Mouse (Mus musculus) urinary bladder, postnatal 25 days (tissue): Measurements from ENCODE around the gene Spryd3.
"Not testable (repeated sequence)": the region's sequence is repeated elsewhere in the genome, so short reads cannot be mapped to it uniquely, and the experiment has no call there.

Experiments used
- DNase-seq: peaks from one replicate; pipeline ENCODE4 v3.0.0; 2022; ENCODE audit warnings: low spot score

Spryd3 gene

GRCm38 (mm10) chr15:102099771-102100160 lies 36.3 kb downstream of the Spryd3 start:
- no peak for DNase-seq

GRCm38 (mm10) chr15:102099260-102099659 lies 36.8 kb downstream of the Spryd3 start:
- no peak for DNase-seq

DNA sequence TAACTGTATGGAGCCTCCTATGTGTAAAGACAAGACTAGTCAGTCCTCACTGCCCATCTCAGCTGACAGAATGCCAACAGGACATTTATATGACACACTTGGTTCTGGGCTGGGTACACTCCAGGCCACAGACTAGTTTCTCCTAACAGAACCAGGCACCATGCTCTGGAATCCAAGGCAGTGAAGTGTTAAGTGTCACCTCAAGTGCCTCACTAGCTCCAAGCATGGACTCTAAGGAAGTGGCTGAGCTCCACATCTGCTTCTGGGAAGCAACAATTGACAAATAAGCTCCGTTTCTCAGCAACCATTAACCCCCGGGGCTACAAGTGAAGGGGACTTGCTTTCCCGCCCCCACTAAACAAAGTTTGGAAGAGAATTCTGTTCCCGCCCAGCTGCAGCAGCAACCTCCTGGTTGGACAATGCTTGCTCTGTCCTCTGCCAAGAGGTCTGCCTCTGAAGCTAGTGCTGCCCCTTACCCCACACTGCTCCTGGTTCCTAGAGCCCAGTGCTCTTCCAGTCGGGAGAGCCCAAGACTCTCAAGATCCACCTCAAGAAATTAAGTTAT lies 38.0 kb downstream of the Spryd3 start:
- no peak for DNase-seq

DNA sequence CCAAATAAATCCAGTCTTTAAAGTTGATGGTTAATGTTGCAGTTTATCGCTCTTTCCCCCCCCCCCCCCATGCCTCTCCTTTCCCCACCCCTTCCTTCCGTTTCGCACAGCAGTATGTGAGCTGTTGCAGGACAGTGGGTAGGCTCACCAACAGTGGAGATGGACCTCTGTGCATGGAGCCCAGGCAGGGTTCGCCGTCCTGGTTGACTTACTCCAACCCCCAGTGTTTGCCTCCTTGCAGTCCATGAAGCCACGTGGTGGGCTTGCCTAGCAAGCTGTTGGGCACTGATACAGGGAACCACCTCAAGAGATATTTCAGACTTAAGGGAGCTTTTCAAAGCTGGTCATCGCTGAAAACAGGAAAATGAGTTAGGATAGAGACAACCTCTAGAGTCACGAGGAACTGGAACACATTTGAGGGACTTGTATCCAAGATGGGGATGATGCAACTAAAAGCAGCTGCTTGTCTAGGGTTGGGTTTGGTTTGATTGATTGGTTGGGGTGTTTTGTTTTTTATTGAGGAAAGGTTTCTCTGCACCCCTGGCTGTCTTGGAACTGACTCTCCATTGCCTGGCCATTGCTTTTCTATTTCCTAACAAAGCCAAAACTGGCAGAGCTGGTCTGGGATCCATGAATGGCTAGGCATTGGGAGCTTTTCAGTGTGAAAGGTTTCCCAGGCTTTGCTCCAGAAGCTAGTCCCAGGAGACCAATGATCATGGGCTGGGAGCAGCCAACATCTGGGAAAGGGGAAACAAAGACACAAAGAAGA lies 38.7 kb downstream of the Spryd3 start:
- DNase-seq: no peak

DNA sequence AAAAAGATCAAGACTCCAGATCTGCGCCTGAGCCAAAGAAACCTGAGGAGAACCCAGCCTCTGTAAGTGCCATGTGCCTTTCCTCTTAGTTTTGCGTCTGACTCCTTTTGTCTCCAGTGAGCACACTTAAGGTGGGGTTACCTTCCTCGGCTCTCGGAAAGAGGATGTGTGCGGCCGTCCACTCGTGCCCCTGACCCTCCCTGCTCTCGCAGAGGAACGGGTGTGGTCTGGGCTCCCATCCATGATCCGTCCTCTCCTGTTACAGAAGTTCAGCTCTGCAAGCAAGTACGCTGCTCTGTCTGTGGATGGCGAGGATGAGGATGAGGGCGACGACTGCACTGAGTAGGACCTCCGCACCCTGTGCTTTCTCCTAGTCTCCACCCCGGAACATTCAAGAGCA lies 41.0 kb downstream of the Spryd3 start:
- no peak for DNase-seq

- no peak for DNase-seq
Measured at GRCm38 (mm10) chr15:102094157-102094556, 41.9 kb downstream of the Spryd3 start.

- no peak for DNase-seq
Measured at GRCm38 (mm10) chr15:102092222-102092621, 43.8 kb downstream of the Spryd3 start.

DNA sequence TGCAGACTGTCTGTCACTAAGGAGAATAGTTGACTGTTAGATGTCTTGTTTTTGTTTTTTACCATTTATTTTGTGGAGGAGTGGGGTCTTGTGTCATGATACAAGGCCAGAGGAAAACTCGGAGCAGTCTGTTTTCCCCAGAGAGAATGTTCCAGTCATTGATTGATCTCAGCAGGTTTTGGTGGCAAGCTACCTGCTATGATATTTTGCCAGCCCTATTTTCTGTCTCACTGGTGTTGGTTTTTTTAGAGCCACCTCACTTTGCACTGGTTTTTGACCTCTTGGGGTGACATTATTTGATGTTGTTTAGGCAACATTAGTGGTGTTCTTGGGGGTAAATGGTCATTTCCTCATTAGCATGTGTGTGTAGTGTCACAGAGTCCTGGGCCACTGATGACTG lies 44.3 kb downstream of the Spryd3 start:
- no peak for DNase-seq

DNA sequence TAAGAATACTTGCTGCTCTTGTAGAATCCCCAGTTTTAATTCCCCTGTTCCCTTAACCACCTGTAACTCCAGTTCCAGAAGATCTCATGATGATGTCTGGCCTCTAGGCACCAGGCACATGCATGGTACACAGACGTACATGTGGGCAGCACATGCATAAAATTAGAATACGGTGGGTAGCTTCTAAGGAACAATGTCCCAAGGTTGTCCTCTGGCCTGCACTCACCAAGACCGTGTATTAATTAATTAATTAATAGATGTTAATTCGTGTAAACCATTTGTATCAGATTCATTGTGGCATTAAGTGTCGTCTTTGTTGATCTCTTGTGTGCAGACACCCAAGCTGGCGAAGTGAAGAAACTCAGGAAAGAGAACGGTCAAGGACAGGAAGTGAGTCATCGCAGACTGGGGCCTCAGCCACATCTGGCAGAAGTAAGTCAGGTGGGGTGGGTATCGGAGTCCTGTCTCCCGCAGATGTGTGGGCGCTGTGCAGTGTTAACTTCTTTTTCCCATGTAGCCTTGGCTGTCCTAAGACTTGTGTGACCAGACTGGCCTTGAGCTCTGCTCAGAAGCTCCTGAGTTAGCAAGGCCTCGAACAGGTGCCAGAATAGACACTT lies 44.9 kb downstream of the Spryd3 start:
- no peak for DNase-seq

GRCm38 (mm10) chr15:102089914-102090585 lies 46.0 kb downstream of the Spryd3 start:
- no peak for DNase-seq

- DNase-seq: no peak
Measured at GRCm38 (mm10) chr15:102083028-102083427, 53.0 kb downstream of the Spryd3 start.

GRCm38 (mm10) chr15:102082148-102082547 lies 53.9 kb downstream of the Spryd3 start:
- no peak for DNase-seq

DNA sequence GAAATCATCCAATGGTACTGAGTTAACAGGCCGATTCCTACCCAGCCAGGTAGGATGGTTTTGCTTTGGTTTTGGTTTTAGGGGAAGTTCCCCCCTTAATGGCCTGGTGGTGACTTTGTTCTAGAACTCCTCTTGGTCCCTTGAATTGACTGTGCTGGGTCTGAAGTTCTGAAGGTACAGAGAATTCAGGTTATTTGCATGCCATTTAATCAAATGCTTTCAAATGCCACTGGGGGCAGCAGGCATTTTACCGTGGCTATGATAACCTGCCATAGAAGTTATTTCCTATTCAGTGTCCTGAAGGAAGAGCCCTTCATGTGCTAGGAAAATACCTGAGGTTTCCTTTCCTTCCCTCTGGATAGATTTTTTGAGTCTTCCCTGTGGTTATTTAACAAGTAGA lies 55.6 kb downstream of the Spryd3 start:
- no peak for DNase-seq

GRCm38 (mm10) chr15:102079924-102080323 lies 56.1 kb downstream of the Spryd3 start:
- not testable (repeated sequence) for DNase-seq

DNA sequence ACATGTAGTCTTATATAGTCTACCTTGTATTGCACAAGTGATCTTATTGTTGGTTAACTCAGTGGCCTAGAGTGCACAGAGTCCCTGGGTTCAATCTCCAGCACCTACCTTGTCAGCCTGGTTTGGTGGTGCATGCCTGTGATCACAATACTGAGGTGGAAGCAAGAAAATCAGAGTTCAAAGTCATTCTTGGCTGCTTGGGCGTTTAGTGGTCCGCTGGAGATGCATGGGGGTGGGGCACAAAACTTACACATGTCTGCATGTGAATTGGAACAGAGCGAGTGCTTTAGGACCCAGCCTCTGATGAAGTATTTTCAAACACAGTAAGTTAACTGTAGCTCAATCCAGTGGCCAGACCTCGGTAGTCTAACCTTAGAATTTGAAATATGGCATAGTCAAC lies 56.8 kb downstream of the Spryd3 start:
- DNase-seq: no peak

DNA sequence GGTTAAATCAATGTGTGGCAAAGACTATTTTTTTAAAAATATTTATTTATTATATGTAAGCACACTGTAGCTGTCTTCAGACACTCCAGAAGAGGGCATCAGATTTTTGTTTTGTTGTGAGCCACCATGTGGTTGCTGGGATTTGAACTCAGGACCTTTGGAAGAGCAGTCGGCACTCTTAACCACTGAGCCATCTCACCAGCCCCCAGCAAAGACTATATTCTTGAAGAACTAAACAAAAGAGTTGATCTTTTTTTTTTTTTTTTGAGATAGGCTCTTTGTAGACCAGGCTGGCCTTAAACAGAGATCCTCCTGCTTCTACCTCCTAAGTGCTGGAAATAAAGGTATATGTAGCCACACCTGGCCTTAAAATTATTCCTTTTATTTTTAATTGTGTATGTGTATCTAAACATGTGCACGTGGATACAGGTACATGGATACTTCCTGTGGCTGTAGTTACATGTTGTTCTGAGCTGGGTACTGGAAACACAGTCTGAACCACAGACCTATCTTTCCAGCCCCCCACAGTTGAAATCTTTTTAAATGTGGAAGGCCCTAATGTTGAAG lies 58.8 kb downstream of the Spryd3 start:
- no peak for DNase-seq

DNA sequence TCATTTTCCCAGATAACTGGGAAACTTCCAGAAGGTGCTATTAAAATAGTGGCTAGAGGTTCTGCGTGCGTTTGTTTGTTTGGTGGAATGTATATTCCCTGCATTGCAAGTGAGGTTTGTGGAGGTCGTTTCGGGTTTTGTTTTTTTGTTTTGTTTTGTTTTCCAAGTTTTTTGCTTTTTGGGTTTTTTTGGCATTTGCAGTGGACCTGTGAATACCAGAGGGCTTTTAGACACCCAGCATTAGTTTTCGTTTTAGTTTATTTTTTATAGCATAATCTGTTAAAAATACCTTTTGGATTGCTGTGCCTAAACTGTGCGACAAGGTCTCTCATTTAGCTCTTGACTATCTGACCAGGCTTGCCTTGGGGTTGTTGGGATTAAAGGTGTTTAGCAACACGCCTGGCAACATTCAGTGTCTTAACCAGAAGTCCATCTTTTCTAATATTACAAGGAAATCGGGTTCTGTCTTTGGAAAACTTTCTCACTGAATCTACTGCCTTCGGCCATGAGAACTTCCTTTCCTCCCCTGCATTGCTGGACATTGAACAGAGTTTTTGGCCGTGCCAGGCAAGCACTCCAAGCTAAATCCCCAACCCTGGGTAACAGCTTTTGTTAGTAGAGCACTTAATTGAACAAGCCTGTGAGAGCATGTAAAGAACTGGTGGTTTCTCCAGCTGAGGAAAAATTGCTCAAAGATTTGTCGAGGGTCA lies 61.0 kb downstream of the Spryd3 start:
- no peak for DNase-seq

- peak; percentile 63 for DNase-seq
Measured at GRCm38 (mm10) chr15:102074070-102074731, 61.8 kb downstream of the Spryd3 start.

GRCm38 (mm10) chr15:102073559-102074069 lies 62.4 kb downstream of the Spryd3 start, which contains the start of gene Eif4b:
Gene Eif4b, plus strand, starts transcription at chr15:102073773.
- DNase-seq: peak; percentile 98

GRCm38 (mm10) chr15:102072963-102073558 lies 63.0 kb downstream of the Spryd3 start:
- no peak for DNase-seq
